Mouse (Mus musculus) left cerebral cortex, postnatal 4 days (tissue): ENCODE measurements around the gene Flywch2. TPM values are rescaled to one million over a fixed set of nuclear protein-coding genes. Genes with fewer than 3 reads are reported as not detected.

ENCODE experiments used
- DNase-seq: peaks from one replicate; pipeline ENCODE4 v3.0.0-alpha.2; 2022
- intact Hi-C: fragments of 180-260 bp; cut with DNase I; formaldehyde crosslinking; loops from one replicate; pipeline ENCODE4 v1.15.1; 2025
- total RNA-seq, 2 experiments: library from RNA; stranded (reverse); gene quantifications; 2 replicates each; pipeline ENCODE4 v1.2.3; 2021

Gene Flywch2
- 10 to 100 TPM; 19.4 to 20.2 TPM for total RNA-seq

DNA sequence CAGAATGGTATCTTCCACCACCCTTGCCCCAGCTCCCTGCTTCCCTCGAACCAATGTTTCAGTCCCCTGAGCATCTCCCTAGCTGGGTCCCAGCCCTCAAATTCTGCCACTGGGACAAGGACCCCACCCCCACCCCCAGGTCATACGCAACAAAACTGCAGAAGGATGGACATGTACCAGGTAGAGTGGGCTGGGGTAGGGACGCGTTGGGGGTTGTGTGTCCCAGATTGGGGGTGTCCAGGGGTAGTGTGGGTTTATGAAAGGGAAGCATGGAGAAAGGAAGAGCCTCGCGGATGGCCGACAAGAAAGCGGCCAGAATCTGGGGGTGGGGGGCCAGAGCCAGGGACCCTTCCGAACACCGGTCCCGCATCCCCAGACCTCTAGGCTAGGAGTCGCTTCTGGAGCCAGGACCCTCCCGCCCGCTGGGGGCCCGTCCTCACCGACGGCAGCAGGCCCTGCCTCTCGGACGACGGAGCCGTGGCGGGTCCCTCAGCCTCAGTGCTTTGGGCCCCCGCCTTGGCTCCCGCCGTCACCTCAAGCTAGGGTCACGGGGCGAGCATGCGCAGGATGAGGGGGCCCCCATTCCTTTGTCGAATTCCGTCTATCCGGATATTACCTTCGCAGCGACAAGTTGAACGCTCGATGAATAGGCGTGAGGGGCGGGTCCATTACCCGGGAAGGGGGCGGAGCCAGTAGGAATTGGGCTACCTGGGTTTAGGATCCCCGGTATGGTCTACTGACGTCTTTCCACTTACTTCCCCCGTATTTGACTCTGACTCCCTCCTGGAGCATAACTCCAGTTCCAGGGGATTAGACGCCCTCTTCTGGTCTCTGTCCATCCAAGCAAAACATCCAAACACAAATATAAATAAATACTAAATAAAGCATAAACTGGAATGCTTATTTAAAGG is at the start of gene Flywch2:
Gene Flywch2, minus strand, starts transcription at position 521 of the 911 bp plus-strand sequence.
- DNase-seq = peak; percentile 88
- intact Hi-C loops = no loop called here

DNA sequence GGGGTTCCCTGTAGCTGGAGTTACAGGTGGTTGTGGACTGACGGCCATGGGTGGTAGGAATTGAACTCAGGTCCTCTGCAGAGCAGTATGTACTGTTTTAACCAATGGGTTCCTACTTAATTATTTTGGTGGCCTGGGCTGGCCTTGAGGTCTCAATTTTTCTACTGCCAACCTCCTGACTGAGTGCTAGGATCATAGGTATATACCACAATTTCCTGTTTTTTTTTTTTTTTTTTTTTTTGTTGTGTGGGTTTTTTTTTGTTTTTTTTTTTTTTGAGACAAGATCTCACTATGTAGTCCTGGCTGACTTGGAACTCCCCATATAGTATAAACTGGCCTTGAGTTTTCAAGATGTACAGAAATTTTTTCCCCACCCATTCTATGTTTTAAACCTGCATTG is 45.3 kb upstream of the Flywch2 start:
- DNase-seq = no peak
- intact Hi-C loops = no loop called here

DNA sequence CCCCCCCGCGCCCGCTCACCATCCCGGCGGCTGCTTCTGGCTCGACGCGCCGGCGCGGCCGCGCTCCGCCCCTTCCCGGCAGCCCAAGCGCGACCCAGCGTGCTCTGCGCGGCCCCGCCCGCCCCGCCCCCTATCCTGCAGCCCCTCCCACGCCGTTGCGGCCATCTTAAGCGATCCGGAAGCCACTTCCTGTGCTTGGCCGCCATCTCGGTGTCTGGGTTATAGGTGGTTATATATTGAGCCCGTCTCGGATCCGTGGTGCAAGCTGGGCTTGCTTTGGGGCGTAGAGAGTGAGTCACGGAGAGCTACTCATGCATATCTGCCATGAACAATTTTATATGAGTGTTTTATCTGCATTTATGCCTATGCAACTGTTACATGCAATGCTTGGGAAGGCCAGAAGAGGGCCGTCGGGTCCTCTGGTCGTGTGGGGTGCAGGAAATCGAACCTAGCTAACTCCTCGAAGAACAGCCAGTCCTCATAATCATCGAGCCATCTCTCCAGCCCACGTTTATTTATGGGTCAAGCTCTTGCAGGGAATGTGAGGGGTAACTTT is 43.3 kb upstream of the Flywch2 start, which contains the start of gene Elob:
Gene Elob, minus strand, starts transcription at position 73 of the 556 bp plus-strand sequence.
- peak; percentile 90 for DNase-seq
- intact Hi-C loops = no loop called here

DNA sequence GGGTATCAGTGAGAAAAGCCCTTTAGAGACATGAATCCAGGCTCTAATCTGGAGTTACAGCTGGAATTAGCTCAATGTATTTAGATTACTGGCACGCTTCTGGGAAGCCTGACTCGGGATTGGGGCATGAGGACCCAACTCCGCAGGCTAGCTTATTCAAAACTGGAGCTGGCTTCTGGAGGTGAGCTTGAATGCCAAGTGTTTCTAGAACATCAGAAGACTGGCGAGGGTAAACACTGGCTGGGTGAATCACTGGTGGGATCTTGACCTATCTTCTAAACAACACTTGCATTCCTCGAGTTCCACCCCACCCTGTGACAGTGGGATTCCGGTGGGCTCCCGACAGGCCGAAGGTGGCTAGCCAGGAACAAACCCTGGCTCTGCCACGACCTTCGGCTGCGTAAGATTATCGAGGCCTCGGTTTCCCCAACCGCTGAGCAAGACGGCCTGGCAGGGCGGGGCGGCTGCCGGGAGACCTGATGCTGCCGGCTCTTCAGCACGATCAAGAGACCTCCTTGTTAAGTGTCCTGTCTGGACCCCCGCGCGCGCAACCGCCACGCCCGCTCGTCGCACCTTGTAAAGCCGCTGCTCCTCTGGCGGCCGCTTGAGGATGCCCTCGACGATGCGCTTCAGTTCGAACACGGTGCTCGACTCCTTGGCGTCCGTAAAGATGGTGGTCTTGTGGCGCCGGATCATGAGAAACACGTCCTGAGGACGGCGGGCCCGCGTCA is 42.6 kb upstream of the Flywch2 start:
- intact Hi-C loops = no loop called here
- DNase-seq = peak; percentile 64

DNA sequence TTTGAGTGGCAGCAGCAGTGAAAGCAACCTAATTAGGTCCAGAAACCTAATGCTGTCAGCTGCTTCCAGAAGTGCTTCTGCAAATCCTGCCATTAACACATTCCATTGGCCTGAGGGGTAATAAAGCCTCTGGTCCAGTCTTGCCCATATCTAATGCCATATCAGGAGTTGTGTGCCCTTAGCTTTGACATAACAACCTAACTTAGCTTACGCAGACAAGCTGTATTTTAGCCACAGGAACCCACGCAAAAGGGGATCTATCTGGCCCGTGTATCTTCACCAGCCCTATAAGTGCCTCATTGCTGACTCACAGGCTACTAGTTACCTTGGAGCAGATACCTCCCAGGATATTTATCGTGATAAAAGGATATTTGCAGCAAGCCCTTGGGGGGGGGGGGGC is 39.7 kb upstream of the Flywch2 start:
- DNase-seq = no peak
- intact Hi-C loops = loop anchor here (2.0 kb wide), 1 partner anchor 15 kb away; no protein-coding TSS in a partner anchor

DNA sequence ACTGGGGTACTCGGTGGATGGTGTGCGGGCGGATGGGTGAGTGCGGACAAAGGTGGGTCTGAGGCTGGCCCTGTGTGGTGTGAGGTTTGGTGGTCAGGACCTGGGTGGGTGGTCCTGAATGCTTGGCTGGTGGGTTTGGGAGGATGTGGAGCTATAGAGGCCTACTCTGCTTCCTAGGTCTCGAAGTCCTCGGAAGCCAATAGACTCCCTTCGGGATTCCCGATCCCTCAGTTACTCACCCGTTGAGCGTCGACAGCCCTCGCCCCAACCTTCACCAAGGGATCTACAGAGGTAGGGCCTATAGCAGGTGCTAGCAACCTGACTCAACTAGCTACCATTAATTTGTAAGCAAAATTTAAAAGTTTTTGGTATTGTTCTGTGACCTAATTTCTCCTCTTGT is 37.7 kb upstream of the Flywch2 start:
- intact Hi-C loops = loop anchor here (2.0 kb wide), 1 partner anchor 13 kb away; no protein-coding TSS in a partner anchor

DNA sequence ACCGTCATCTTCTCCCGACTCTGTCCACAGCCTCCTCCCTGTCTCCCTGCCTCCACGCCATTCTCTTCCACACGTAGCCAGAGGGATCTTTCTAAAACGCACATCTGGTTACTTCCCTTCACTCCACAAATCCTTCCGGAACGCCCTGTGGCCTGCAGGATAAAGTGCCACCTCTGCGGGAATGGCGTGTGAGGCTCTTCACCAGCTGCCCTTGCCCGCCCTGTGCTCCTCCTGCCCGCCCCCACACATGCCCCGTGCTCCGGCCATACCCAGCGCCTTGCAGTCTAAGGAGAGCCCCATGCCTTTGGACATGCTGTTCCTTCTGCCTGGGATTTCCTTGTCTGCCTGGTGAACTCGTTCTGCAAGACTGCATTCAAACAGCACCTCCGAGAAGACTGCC is 37.1 kb upstream of the Flywch2 start:
- no peak for DNase-seq
- intact Hi-C loops = no loop called here

More for the DNA sequence above, 37.7 kb upstream of the Flywch2 start:
- DNase-seq = no peak

DNA sequence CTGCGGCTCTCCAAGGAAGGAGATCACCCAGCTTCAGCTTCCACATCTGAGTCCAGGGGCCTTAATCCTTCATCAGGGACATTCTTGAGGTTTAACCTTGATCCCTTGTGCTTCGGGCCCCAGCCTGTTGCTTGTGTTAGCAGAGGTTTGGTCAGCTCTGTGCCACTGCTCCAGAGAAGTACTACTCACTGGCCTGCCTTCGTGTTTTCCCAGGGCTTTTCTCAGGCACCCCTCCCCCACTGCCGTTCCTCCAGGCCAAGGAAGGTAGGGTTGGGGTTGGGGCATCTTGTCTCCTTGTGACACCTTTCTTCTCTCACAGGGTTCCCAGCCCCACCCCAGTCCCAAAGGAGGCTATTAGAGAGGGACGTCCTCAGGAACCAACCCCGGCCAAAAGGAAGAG is 36.2 kb upstream of the Flywch2 start:
- no peak for DNase-seq
- intact Hi-C loops = no loop called here

DNA sequence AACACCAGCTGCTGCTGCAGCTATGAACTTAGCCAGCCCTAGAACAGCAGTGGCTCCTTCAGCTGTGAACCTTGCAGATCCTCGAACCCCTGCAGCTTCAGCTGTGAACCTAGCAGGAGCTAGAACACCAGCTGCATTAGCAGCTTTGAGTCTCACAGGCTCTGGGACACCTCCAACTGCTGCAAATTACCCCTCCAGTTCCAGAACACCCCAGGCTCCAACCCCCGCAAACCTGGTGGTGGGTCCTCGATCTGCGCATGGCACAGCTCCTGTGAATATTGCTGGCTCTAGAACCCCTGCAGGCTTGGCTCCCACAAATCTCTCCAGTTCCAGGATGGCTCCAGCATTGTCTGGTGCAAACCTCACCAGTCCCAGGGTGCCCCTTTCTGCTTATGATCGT is 34.9 kb upstream of the Flywch2 start:
- intact Hi-C loops = no loop called here
- no peak for DNase-seq

DNA sequence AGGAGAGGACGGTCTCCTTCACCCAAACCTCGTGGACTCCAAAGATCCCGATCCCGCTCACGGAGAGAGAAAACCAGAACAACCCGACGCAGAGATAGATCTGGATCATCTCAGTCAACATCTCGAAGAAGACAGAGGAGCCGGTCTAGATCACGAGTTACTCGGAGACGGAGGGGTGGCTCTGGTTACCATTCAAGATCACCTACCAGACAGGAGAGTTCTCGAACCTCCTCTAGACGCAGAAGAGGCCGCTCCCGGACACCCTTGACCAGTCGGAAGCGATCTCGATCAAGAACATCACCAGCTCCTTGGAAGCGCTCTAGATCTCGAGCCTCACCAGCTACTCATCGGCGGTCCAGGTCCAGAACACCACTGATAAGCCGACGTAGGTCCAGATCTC is 33.4 kb upstream of the Flywch2 start:
- DNase-seq = no peak
- intact Hi-C loops = no loop called here

DNA sequence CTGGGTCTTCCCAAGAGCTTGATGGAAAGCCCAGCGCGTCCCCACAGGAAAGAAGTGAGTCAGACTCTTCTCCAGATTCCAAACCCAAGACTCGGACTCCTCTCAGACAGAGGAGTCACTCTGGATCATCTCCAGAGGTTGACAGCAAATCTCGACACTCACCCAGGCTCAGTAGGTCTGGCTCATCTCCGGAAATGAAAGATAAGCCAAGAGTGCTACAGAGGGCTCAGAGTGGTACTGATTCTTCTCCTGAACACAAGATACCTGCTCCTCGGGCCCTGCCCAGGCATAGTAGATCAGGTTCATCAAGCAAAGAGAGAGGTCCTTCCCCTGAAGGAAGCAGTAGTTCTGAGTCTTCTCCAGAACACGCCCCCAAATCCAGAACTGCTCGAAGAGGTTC is 32.7 kb upstream of the Flywch2 start:
- intact Hi-C loops = no loop called here

DNA sequence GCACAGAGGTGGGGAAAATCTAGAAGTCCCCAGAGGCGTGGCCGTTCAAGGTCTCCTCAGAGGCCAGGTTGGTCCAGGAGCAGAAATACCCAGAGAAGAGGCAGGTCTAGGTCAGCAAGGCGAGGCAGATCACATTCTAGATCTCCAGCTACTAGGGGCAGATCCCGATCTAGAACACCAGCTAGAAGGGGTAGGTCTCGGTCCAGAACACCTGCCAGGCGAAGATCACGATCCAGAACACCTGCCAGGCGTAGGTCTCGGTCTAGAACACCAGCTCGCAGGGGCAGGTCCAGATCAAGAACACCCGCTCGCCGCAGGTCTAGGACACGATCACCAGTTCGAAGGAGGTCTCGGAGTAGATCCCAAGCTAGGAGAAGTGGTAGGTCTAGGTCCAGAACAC is 29.8 kb upstream of the Flywch2 start:
- no peak for DNase-seq
- intact Hi-C loops = no loop called here

More for the DNA sequence above, 32.7 kb upstream of the Flywch2 start:
- DNase-seq = no peak

DNA sequence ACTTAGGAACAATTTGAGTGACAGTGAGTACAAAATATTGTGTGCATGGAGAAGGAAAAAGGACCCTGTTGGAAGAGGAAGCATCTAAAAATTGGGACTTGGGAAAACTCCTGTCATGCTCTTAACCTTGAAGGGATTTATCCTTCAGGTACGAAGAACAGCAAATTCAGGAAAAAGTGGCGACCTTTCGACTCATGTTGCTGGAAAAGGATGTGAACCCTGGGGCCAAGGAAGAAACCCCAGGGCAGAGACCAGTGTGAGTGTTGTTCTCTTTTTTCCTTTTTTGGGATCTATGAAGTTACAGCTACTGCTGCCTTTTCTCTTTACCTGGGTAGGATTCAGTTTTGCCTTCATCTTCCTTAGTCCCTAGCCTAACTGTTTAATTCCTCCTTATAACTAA is 22.0 kb upstream of the Flywch2 start:
- intact Hi-C loops = no loop called here
- DNase-seq = no peak

DNA sequence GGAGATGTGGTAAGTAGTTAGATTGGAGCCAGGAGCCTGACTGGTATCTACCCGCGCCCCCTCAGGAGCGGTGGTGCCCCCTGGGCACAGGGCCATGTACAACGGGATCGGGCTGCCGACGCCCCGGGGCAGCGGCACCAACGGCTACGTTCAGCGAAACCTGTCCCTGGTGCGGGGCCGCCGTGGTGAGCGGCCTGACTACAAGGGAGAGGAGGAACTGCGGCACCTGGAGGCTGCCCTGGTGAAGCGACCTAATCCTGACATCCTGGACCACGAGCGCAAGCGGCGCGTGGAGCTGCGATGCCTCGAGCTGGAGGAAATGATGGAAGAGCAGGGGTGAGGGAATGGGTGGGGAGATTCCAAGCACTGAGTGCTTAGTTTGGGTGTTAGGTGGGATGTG is 21.0 kb upstream of the Flywch2 start:
- intact Hi-C loops = no loop called here
- no peak for DNase-seq

DNA sequence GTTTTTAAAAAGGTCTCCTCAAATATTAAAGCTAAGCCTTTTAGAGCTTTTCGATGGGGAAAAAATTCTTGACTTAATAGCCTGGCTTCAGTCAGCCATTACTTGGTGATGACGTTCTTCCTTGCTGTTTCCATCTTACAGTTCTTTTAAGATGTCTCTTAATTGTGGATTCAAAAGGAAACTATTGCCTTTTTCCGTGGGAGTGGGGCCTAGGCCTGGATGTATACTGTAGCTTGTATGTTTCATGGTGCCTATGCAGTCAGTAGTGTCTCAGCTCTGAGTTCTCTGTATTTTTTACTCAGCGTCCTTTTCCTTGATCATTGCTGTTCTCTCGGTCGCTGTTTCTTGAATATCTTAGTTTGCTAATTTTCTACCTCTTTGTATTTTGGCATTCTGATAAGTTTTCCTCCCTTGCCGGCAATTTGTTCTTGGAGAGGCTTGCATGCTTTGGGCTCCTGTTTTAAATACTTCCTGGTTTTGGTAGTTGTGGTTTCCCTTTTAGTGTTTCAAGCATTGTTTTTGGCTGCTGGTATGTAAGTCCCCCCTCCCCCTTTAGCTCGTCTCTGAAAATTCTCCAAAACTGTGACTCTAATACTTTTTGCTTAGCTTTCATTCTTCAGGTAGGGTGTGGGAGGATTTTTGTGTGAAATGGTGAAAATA is 18.7 kb upstream of the Flywch2 start:
- DNase-seq = no peak
- intact Hi-C loops = no loop called here

DNA sequence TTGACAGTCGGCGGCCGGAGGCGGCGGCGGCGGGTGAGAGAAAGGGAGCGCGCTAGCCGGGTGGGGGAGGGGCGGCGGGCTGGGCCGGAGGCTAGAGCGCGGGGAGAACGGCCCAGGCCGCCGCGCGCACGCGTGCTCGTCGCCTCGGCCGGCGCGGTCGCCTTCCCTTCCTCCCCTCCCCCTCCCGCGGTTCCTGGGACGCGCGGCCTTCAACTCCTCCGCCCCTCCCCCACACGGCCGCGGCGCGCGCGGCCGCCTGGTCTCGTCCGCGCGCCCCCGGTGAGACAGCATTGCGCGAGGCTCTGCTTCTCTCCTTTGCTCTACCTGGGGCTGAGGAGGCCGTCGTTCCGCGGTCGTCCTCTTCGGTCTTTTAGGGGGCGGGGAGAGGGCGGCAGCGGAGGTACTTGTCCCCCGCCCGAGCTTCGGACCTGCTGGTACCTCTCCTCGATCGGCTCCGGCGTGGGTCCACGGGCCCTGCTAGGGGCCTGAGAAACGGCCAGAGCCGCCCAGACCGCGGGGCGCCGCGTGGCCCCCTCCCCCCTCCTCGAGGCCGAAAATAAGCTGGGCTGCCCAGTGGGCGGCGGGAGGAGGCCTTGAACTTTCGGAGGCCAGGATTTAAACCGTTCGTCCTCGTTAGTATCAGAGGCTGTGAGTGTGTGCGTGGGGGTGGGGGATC is 17.6 kb upstream of the Flywch2 start:
- DNase-seq = peak; percentile 92
- intact Hi-C loops = no loop called here

DNA sequence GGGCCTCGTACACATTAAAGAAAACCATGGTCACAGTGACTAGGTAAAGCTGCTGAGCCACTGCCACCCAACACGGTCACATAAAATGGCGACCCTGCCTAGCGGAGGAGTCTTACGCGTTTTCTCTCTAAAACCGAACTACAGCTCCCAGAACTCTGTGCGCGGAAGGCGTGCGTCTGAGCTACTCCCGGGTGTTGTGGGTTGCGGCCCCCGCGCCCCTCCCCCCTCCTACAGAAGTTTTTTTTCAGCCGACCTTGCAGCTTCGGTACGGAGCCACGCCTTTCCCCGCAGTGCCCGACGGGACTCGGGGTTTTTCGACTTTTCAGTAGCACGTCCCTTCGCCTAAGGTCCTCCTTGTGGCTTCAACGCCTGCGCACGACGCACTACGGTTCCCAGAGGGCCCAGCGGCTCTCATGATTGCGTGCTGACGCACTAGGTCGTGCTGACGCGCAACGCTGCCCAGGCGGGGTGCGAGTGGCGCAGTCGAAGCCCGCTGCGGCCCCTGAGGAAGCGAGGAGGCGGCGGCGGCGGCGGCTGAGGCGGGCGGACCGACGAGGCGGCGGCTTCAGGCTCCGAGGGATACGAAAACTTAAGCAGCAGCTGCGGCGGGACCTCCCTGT is 17.0 kb upstream of the Flywch2 start:
- DNase-seq = peak; percentile 99
- intact Hi-C loops = no loop called here

DNA sequence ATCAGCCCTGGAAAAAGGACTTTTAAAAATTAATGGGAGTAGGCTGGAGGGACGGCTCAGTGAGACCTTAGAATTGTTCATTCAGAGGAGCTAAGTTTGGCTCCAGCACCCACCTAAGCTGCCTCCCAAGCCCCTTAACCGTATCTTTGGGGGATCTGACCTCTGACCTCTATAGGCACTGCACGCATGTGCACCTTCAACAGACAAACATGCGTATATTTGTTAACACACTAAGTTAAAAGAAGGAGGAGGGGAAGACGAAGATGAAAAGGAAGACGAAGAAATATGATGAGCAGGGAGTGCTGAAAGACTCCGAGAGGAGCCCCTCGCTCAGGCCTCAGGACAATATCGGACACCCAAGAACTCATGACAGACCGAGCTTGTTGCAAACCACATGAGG is 15.7 kb upstream of the Flywch2 start:
- DNase-seq = no peak
- intact Hi-C loops = no loop called here

DNA sequence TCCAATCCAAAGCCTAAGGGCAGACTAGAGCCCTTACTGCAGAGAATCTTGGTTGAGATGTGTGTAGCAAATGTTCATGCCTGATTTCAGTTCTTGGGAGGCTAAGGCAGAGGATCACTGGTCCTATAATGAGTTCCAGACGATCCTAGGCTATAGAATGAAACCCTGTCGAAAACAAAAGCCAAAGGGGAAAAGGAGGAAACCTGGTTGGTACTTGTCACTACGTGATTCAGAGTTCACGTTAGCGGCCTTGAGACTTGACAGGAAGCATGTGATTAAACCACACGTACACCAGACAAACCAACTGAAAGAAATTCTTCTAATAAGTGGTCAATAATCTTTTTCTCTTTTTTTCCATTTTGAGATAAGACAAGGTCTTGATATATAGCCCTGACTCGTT is 11.4 kb upstream of the Flywch2 start:
- intact Hi-C loops = no loop called here
- DNase-seq = no peak

DNA sequence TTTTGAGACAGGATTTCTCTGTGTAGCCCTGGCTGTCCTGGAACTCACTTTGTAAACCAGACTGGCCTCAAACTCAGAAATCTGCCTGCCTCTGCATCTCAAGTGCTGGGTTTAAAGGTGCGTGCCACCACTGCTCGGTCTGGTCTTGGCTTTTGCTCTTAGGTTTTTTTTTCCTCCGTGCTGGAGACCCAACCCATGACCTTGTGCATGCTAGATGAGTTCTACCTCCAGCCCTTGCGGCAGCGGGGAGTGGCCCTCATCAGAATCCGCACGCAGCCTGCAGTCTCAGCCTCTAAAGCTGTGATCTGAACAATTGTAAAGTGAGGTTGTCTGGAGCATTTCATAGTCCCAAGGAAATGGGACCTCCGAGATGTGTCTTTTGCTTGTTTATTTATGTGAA is 9.4 kb upstream of the Flywch2 start:
- intact Hi-C loops = no loop called here
- no peak for DNase-seq
